Mouse (Mus musculus) liver, embryonic 14.5 days (tissue): ENCODE measurements around the gene Surf4. TPM values are rescaled to one million over a fixed set of nuclear protein-coding genes. Genes with fewer than 3 reads are reported as not detected.
"Not testable (repeated sequence)": the region's sequence is repeated elsewhere in the genome, so short reads cannot be mapped to it uniquely, and the experiment has no call there.

ENCODE experiments used
- ATAC-seq: fragments of 200-750 bp; cut with Nextera tagmentation; 2 replicates; pipeline ENCODE4 v1.8.0; 2017; ENCODE audit warnings: moderate number of reproducible peaks, mild to moderate bottlenecking, moderate library complexity; ENCODE audit not compliant: insufficient read depth
- DNase-seq, 3 experiments: peaks; one replicate each; pipeline ENCODE4 v3.0.0-alpha.2; 2012 to 2013; ENCODE audit warnings: low read depth in 3 of 3, low spot score in 3 of 3
- H3K27ac ChIP-seq: fragments of 300-500 bp; sonication (generic); 2 replicates; pipeline ENCODE4 v1.5.1; 2014; ENCODE audit warnings: moderate library complexity, mild to moderate bottlenecking, control low read depth, inconsistent platforms
- H3K27me3 ChIP-seq: fragments of 300-500 bp; sonication (generic); 2 replicates; pipeline ENCODE4 v1.6.1; 2014; ENCODE audit warnings: mild to moderate bottlenecking, low read length, moderate library complexity; ENCODE audit not compliant: control insufficient read depth, insufficient read depth
- H3K36me3 ChIP-seq: fragments of 300-500 bp; sonication (generic); replicated peaks from 2 replicates; pipeline ENCODE4 v1.6.1; 2014; ENCODE audit warnings: low read depth; ENCODE audit not compliant: control insufficient read depth, insufficient read depth
- H3K4me1 ChIP-seq, 2 experiments: fragments of 200-500 bp in 1 of 2; fragments of 300-500 bp in 1 of 2; sonication (generic) in 1 of 2; replicated peaks; 2 replicates each; pipeline ENCODE4 v1.6.1; 2012 to 2014; ENCODE audit warnings: antibody characterized with exemption in 1 of 2, inconsistent platforms in 1 of 2, low read length in 1 of 2; ENCODE audit not compliant: control insufficient read depth in 2 of 2, insufficient read depth in 2 of 2
- H3K4me2 ChIP-seq: fragments of 300-500 bp; sonication (generic); 2 replicates; pipeline ENCODE4 v1.6.1; 2014; ENCODE audit warnings: low read depth, mild to moderate bottlenecking, control low read depth, moderate library complexity
- H3K4me3 ChIP-seq, 2 experiments: fragments of 200-500 bp in 1 of 2; fragments of 300-500 bp in 1 of 2; sonication (generic) in 1 of 2; 2 replicates each; pipeline ENCODE4 v1.5.1; 2012 to 2014; ENCODE audit warnings: low read depth in 2 of 2, low read length in 2 of 2, mild to moderate bottlenecking in 2 of 2, control low read depth in 1 of 2, inconsistent platforms in 1 of 2, moderate library complexity in 1 of 2; ENCODE audit not compliant: insufficient read depth in 1 of 2
- H3K9ac ChIP-seq: fragments of 300-500 bp; sonication (generic); replicated peaks from 2 replicates; pipeline ENCODE4 v1.6.1; 2014; ENCODE audit warnings: mild to moderate bottlenecking, control low read depth, moderate library complexity
- H3K9me3 ChIP-seq: fragments of 300-500 bp; sonication (generic); 2 replicates; pipeline ENCODE4 v1.6.1; 2016; ENCODE audit warnings: low read length, mixed read lengths; ENCODE audit not compliant: control insufficient read depth
- CTCF ChIP-seq: IDR thresholded peaks from 2 replicates; pipeline ENCODE4 v1.5.1; 2016; ENCODE audit warnings: antibody characterized with exemption, low read depth, control low read depth
- EP300 ChIP-seq: IDR thresholded peaks from 2 replicates; pipeline ENCODE4 v1.6.1; 2016; ENCODE audit warnings: antibody characterized with exemption, low read depth
- WGBS: fragments of 180-500 bp; shearing (Covaris S2); extraction: QIAGEN DNeasy Blood & Tissue Kit; methylation state at CpG from one replicate; pipeline ENCODE4 v1.1.7; 2014; ENCODE audit not compliant: insufficient replicate concordance; 5-methylcytosine and 5-hydroxymethylcytosine counted together
- polyA plus RNA-seq, 2 experiments: library from polyadenylated mRNA; depleted of rRNA in 1 of 2; stranded (reverse) in 1 of 2; unstranded in 1 of 2; fragments of >200 nt; fragmentation: Nextera tagmentation in 1 of 2; extraction: Ambion mirVana in 1 of 2; gene quantifications; 2 replicates each; pipeline versions ENCODE4 v1.2.1 to v1.2.3; 2012 to 2014

Gene Surf4
- polyA plus RNA-seq, 2 experiments, result 53.4 to 83.1 TPM

GRCm38 (mm10) chr2:26902467-26903220, 31.1 kb downstream of the Surf4 start, which contains the start of gene Surf6:
Surf6 (minus strand) TSS chr2:26902879.
- peaks cover 4 to 15% of the 10 kb centered on the region in 2 experiments for H3K4me1 ChIP-seq
- H3K36me3 ChIP-seq, result peaks cover 38% of the 10 kb centered on the region
- TF ChIP-seq EP300 (0 out of 2 replicates have a peak, but pooled peaks have one; percentile 21), CTCF (peak; percentile 12; the same call in 1 of the 2 replicates)
- peak; percentile 93 for ATAC-seq
- DNase-seq, result peak; percentile 90 to 91 (median 91)
- H3K27ac ChIP-seq, result peak within 1 kb of the TSS; percentile 85
- peak within 1 kb of the TSS; percentile 85 to 91 for H3K4me3 ChIP-seq
- H3K4me2 ChIP-seq, result peak within 1 kb of the TSS; percentile 89
- WGBS, result under 1% methylated on average over 41 of the region's 41 CpGs
- peak within 1 kb of the TSS; percentile 74 for H3K9ac ChIP-seq
- no peaks in the 10 kb centered on the region for H3K9me3 ChIP-seq
- H3K27me3 ChIP-seq, result no peaks in the 10 kb centered on the region

- 3% methylated on average over 7 of the region's 7 CpGs for WGBS
- Histone ChIP-seq H3K9me3 (no peaks in the 10 kb centered on the region), H3K9ac (peak overlapping the region; percentile 74), H3K27ac (peak overlapping the region; percentile 46; the same call in 1 of the 2 replicates), H3K4me1 (peaks cover 4 to 15% of the 10 kb centered on the region in 2 experiments), H3K27me3 (no peaks in the 10 kb centered on the region), H3K36me3 (peaks cover 36% of the 10 kb centered on the region), H3K4me2 (peak overlapping the region; percentile 89), H3K4me3 (peak overlapping the region; percentile 85 to 91)
- TF ChIP-seq CTCF (no peak), EP300 (no peak)
- ATAC-seq, result no peak
- DNase-seq, result no peak
These were observed 31.8 kb downstream of the Surf4 start for GRCm38 (mm10) chr2:26901834-26902400.

GRCm38 (mm10) chr2:26900731-26901130, 33.0 kb downstream of the Surf4 start:
- no peak overlapping the region for H3K4me2 ChIP-seq
- no peak overlapping the region for H3K9ac ChIP-seq

GRCm38 (mm10) chr2:26895898-26896297, 37.8 kb downstream of the Surf4 start:
- Histone ChIP-seq H3K27me3 (no peaks in the 10 kb centered on the region), H3K4me2 (no peak overlapping the region), H3K4me1 (peaks cover 0 to under 1% of the 10 kb centered on the region in 2 experiments; a peak in 1 of 4 replicates), H3K4me3 (no peak overlapping the region), H3K36me3 (peaks cover 50% of the 10 kb centered on the region), H3K9me3 (no peaks in the 10 kb centered on the region), H3K9ac (no peak overlapping the region), H3K27ac (no peak overlapping the region)
- DNase-seq (no peak), ATAC-seq (no peak)
- no peak for TF ChIP-seq EP300
- no peak for TF ChIP-seq CTCF
- 66% methylated on average over 4 of the region's 4 CpGs for WGBS

More at GRCm38 (mm10) chr2:26900731-26901130, 33.0 kb downstream of the Surf4 start:
- Histone ChIP-seq H3K9me3 (no peaks in the 10 kb centered on the region), H3K36me3 (peaks cover 25% of the 10 kb centered on the region), H3K4me3 (no peak overlapping the region), H3K27ac (no peak overlapping the region), H3K27me3 (no peaks in the 10 kb centered on the region), H3K4me1 (peaks cover 4 to 15% of the 10 kb centered on the region in 2 experiments)
- ATAC-seq (no peak), DNase-seq (no peak)
- WGBS, result 25% methylated on average over 1 of the region's 1 CpGs
- TF ChIP-seq EP300, result no peak
- TF ChIP-seq CTCF, result no peak

GRCm38 (mm10) chr2:26886170-26886569, 47.6 kb downstream of the Surf4 start:
- WGBS, result 61% methylated on average over 4 of the region's 4 CpGs
- H3K27me3 ChIP-seq, DNase-seq, ATAC-seq, H3K4me1 ChIP-seq, H3K4me3 ChIP-seq, H3K9me3 ChIP-seq, H3K4me2 ChIP-seq, H3K27ac ChIP-seq, H3K36me3 ChIP-seq, H3K9ac ChIP-seq: not testable (repeated sequence)

GRCm38 (mm10) chr2:26885541-26885940, 48.2 kb downstream of the Surf4 start:
- H3K27ac ChIP-seq, H3K9me3 ChIP-seq, H3K27me3 ChIP-seq, ATAC-seq, H3K36me3 ChIP-seq, H3K4me2 ChIP-seq, H3K4me3 ChIP-seq, H3K4me1 ChIP-seq, H3K9ac ChIP-seq, DNase-seq: not testable (repeated sequence)
- 72% methylated on average over 2 of the region's 2 CpGs for WGBS
